Mouse (Mus musculus) limb, embryonic 11.5 days (tissue): Measurements from ENCODE around the gene Fbxo44. TPM values are rescaled to one million over a fixed set of nuclear protein-coding genes. Genes with fewer than 3 reads are reported as not detected.
"Not testable (repeated sequence)": the region's sequence is repeated elsewhere in the genome, so short reads cannot be mapped to it uniquely, and the experiment has no call there.

Experiments
- ATAC-seq: fragments of 200-750 bp; cut with Nextera tagmentation; 2 replicates; pipeline ENCODE4 v1.8.0; 2017; ENCODE audit warnings: low read depth; ENCODE audit not compliant: insufficient number of reproducible peaks, low FRiP score, low TSS enrichment
- DNase-seq: peaks from one replicate; pipeline ENCODE4 v3.0.0-alpha.2; 2015; ENCODE audit warnings: low spot score
- H3K27ac ChIP-seq: fragments of 300-500 bp; sonication (generic); replicated peaks from 2 replicates; pipeline ENCODE4 v1.5.1; 2014; ENCODE audit warnings: low read depth, mild to moderate bottlenecking, low read length
- H3K27me3 ChIP-seq: fragments of 300-500 bp; sonication (generic); 2 replicates; pipeline ENCODE4 v1.6.1; 2014; ENCODE audit warnings: mild to moderate bottlenecking, low read length, mixed read lengths; ENCODE audit not compliant: control insufficient read depth, insufficient read depth
- H3K36me3 ChIP-seq: fragments of 300-500 bp; sonication (generic); 2 replicates; pipeline ENCODE4 v1.6.1; 2014; ENCODE audit warnings: mild to moderate bottlenecking, low read length, moderate library complexity, mixed read lengths; ENCODE audit not compliant: control insufficient read depth, insufficient read depth
- H3K4me1 ChIP-seq: fragments of 300-500 bp; sonication (generic); 2 replicates; pipeline ENCODE4 v1.6.1; 2014; ENCODE audit warnings: low read length, mixed read lengths; ENCODE audit not compliant: control insufficient read depth, insufficient read depth
- H3K4me2 ChIP-seq: fragments of 300-500 bp; sonication (generic); 2 replicates; pipeline ENCODE4 v1.6.1; 2014; ENCODE audit warnings: low read depth, mild to moderate bottlenecking, moderate library complexity; ENCODE audit not compliant: severe bottlenecking
- H3K4me3 ChIP-seq: fragments of 300-500 bp; sonication (generic); 2 replicates; pipeline ENCODE4 v1.5.1; 2014; ENCODE audit warnings: low read depth, low read length
- H3K9ac ChIP-seq: fragments of 300-500 bp; sonication (generic); 2 replicates; pipeline ENCODE4 v1.6.1; 2014; ENCODE audit warnings: mild to moderate bottlenecking, low read length
- H3K9me3 ChIP-seq: fragments of 300-500 bp; sonication (generic); 2 replicates; pipeline ENCODE4 v1.6.1; 2016; ENCODE audit warnings: low read length; ENCODE audit not compliant: control insufficient read depth
- WGBS: fragments of 180-500 bp; shearing (Covaris S2); extraction: QIAGEN DNeasy Blood & Tissue Kit; methylation state at CpG from one replicate; pipeline ENCODE4 v1.1.7; 2014; 5-methylcytosine and 5-hydroxymethylcytosine counted together
- polyA plus RNA-seq: library from polyadenylated mRNA; unstranded; fragments of >200 nt; fragmentation: Nextera tagmentation; extraction: Ambion mirVana; gene quantifications from 2 replicates; pipeline ENCODE4 v1.2.1, GENCODE M21; 2014

Gene Fbxo44
- polyA plus RNA-seq, 1 experiment from 2014 or later = 12.2 TPM

DNA sequence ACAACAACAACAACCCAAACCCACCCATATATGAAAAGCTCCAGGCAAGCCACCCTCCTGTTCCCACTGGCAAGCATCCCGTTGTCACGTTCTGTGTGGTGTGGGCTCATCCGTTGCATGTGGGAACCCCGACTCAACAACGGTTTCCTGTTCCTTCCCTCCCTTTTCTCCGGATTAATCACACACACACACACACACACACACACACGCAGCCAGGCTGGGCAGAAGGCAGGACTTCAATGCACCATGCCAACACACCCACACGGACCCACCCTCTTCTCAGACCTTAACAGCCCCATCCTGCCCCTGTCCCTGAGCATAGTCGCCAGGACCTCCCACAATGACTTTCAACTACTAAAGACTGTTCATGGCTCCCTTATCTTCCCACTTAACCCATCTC, 39.7 kb downstream of the Fbxo44 start:
- Histone ChIP-seq H3K4me2 (no peak overlapping the region), H3K27ac (no peak overlapping the region), H3K4me1 (peaks cover 6% of the 10 kb centered on the region), H3K9me3 (0 out of 2 replicates have a peak, but pooled peaks cover 2% of the 10 kb centered on the region), H3K4me3 (no peak overlapping the region), H3K36me3 (no peaks in the 10 kb centered on the region), H3K27me3 (no peaks in the 10 kb centered on the region), H3K9ac (no peak overlapping the region)
- ATAC-seq = no peak
- DNase-seq = no peak
- WGBS = 84% methylated on average over 9 of the region's 9 CpGs

DNA sequence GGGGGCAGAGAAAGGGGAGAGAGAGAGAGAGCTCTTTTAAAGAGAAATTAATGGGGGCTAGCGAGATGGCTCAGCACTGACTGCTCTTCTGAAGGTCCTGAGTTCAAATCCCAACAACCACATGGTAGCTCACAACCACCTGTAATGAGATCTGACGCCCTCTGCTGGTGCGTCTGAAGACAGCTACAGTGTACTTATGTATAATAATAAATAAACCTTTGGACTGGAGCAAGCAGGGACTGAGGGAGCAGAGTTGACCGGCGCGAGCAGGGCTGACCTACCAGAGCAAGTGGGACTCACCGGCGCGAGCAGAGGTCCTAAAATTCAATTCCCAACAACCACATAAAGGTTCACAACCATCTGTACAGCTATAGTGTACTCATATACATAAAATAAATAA, 40.7 kb downstream of the Fbxo44 start:
- not testable (repeated sequence) for H3K36me3 ChIP-seq, H3K9me3 ChIP-seq, H3K4me3 ChIP-seq, ATAC-seq, DNase-seq, H3K4me2 ChIP-seq, H3K27ac ChIP-seq, H3K9ac ChIP-seq, H3K27me3 ChIP-seq
- peaks cover 11% of the 10 kb centered on the region for H3K4me1 ChIP-seq
- 90% methylated on average over 9 of the region's 9 CpGs for WGBS

DNA sequence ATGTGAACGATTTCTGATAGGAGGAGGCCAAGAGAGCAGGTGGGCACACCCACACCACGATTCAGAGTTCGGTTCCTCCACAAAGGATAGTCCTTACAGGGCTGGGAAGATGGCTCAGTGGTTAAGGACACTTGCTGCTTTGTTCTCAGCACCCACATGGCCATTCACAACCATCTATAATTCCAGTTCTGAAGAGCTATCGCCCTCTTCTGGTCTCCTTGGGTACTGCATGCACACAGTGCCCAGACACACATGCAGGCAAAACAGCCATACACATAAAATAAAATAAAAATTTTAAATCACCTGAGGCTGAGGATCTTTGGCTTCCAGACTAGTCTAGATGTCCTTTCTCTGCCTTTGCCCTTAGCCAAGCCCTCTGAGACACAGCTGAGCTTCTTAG, 42.9 kb downstream of the Fbxo44 start:
- no peaks in the 10 kb centered on the region for H3K36me3 ChIP-seq

DNA sequence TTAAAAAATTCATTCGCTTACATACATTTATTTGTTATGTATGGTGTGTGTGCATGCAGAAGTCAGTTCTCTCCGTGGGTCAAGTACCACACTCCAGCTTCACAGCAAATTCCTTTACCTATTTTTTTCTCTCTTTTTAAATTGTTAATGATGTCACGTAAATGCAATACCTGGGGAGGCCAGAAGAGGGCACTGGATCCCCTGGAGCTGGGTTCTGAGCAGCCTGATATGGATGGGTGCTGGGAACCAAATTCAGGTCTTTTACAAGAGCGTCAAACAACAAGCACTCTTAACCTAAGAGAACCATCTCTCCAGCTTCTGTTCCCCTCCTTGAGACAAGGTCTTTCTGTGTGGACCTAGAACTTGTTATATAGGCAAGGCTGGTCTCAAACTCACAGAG, 43.6 kb downstream of the Fbxo44 start:
- ATAC-seq (no peak), DNase-seq (peak; percentile 56)
- Histone ChIP-seq H3K9ac (no peak overlapping the region), H3K9me3 (0 out of 2 replicates have a peak, but pooled peaks cover 2% of the 10 kb centered on the region), H3K27ac (no peak overlapping the region), H3K4me3 (no peak overlapping the region), H3K4me1 (0 out of 2 replicates have a peak, but pooled peaks cover 5% of the 10 kb centered on the region), H3K27me3 (no peaks in the 10 kb centered on the region), H3K36me3 (no peaks in the 10 kb centered on the region), H3K4me2 (no peak overlapping the region)
- 75% methylated on average over 4 of the region's 4 CpGs for WGBS

More for the DNA sequence above, 42.9 kb downstream of the Fbxo44 start:
- no peak overlapping the region for H3K4me3 ChIP-seq
- ATAC-seq (no peak), DNase-seq (no peak)
- H3K4me2 ChIP-seq = no peak overlapping the region
- H3K9ac ChIP-seq = no peak overlapping the region
- H3K27me3 ChIP-seq = no peaks in the 10 kb centered on the region
- WGBS = 76% methylated on average over 4 of the region's 4 CpGs
- H3K27ac ChIP-seq = no peak overlapping the region
- H3K4me1 ChIP-seq = peaks cover 8% of the 10 kb centered on the region
- H3K9me3 ChIP-seq = 0 out of 2 replicates have a peak, but pooled peaks cover 2% of the 10 kb centered on the region

DNA sequence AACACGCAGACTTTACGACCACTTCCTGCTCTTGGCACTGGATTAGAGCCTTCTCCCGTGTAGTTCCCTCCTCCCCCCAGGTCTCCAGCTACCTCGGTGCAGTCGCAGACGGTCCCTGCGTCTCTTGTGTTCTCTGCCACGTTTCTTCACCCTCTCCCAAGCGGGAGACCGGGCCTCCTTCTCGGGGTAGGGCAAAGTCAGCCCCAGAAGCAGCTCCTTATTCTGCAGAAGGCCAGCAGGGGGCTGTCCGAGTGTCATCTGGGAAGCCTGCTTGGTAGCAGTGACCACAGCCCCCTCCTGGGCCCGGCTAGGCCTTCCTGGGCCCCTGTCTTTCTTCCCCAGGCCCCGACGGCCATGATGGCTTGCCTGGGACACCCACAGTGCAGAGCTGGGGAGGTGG, 44.8 kb downstream of the Fbxo44 start:
- 4% methylated on average over 15 of the region's 15 CpGs for WGBS
- Histone ChIP-seq H3K4me2 (no peak overlapping the region; the same call in 1 of the 2 replicates), H3K9me3 (0 out of 2 replicates have a peak, but pooled peaks cover 2% of the 10 kb centered on the region), H3K9ac (peak overlapping the region; percentile 1; the same call in 1 of the 2 replicates), H3K27me3 (no peaks in the 10 kb centered on the region), H3K4me1 (0 out of 2 replicates have a peak, but pooled peaks cover 5% of the 10 kb centered on the region), H3K36me3 (no peaks in the 10 kb centered on the region), H3K4me3 (no peak overlapping the region), H3K27ac (no peak overlapping the region)
- DNase-seq (peak; percentile 68), ATAC-seq (peak; percentile 18; the same call in 1 of the 2 replicates)

DNA sequence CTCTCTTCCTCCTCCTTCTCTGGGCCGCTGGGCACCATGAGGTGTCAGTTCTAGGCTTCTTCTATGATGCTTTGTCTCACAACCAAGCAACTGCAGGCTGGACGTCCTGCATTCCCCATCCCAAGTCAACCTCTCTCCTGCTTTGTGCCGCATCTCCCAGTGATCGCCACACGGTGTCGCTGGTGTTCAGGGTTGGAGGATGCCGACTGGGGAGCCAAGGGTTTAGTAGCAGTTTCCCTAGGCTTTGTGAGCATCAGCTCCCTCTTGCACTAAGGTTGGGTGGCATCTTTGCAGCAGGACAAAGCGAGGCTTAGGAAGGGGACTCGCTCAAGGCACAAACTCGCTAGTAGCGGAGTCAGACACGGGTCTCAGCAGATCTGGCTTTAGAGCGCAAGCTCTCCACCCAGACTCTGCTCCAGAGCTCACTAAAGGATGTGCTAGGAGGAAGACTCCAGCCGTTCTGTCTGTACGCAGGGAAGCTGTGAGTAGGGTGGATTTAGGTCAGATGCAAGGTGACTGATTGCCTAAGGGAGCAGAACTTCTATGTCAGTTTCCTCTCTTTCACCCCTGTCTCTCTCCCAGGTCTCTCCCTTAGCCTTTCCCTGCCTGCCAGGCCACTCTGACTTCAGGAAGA, 45.4 kb downstream of the Fbxo44 start:
- Histone ChIP-seq H3K4me1 (0 out of 2 replicates have a peak, but pooled peaks cover 5% of the 10 kb centered on the region), H3K4me3 (no peak overlapping the region), H3K36me3 (no peaks in the 10 kb centered on the region), H3K4me2 (no peak overlapping the region; the same call in 1 of the 2 replicates), H3K9ac (no peak overlapping the region), H3K9me3 (0 out of 2 replicates have a peak, but pooled peaks cover 2% of the 10 kb centered on the region), H3K27me3 (no peaks in the 10 kb centered on the region), H3K27ac (no peak overlapping the region)
- WGBS = 2% methylated on average over 15 of the region's 15 CpGs
- DNase-seq (peak; percentile 96), ATAC-seq (peak; percentile 23)

DNA sequence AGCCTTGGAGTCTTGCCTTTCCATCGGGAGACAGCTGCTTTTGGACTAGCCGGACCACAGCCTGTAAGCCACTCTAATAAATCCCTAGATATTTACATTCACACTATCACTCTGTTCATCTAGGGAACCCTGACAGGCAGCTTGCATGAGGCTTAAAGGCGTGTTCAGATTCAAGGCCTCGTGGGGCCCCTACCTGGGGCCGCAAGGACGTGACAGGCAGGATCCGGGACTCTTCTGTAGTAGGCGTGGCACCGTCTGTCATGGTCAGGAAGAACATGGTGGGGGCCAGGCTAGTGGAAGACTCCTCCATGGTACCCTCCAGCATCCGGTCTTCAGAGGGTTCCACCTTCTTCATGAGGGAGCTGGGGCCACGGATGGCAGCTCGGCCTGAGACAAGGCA, 47.8 kb downstream of the Fbxo44 start:
- ATAC-seq (no peak), DNase-seq (no peak)
- H3K4me2 ChIP-seq = no peak overlapping the region
- peaks cover 10% of the 10 kb centered on the region; the same call in 1 of the 2 replicates for H3K4me1 ChIP-seq
- no peak overlapping the region for H3K27ac ChIP-seq
- H3K27me3 ChIP-seq = no peaks in the 10 kb centered on the region
- 0 out of 2 replicates have a peak, but pooled peaks cover 2% of the 10 kb centered on the region for H3K9me3 ChIP-seq
- 80% methylated on average over 12 of the region's 12 CpGs for WGBS
- H3K36me3 ChIP-seq = no peaks in the 10 kb centered on the region
- H3K4me3 ChIP-seq = no peak overlapping the region
- no peak overlapping the region for H3K9ac ChIP-seq

DNA sequence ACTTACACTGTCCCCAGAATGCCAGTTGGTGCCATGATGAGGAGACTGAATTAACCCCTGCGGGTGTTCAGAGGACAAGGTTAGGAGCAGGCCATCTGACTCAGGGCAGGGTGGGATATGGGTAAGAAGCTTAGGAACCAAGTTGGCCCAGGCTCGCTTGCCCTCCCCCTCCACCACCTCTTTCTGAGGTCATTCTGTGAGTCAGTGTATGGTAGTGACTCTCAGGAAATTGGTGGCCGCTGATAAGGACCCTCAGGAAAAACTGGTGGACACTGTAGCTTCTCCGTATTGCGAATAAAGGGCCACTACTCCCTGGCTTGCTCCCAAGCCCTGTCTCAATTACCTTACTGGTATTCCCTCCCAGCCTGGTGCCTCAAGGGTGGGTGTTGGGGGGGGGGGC, 51.1 kb downstream of the Fbxo44 start:
- 83% methylated on average over 5 of the region's 5 CpGs for WGBS
- H3K4me1 ChIP-seq = peaks cover 5% of the 10 kb centered on the region; the same call in 1 of the 2 replicates
- H3K9me3 ChIP-seq = no peaks in the 10 kb centered on the region
- ATAC-seq = no peak
- no peak overlapping the region for H3K27ac ChIP-seq
- no peak for DNase-seq
- H3K27me3 ChIP-seq = 0 out of 2 replicates have a peak, but pooled peaks cover 4% of the 10 kb centered on the region
- no peak overlapping the region for H3K4me3 ChIP-seq
- H3K9ac ChIP-seq = no peak overlapping the region
- no peaks in the 10 kb centered on the region for H3K36me3 ChIP-seq
- no peak overlapping the region for H3K4me2 ChIP-seq
